Mouse (Mus musculus) liver, adult 2 months (tissue): ENCODE measurements around the gene Mei1. TPM values are rescaled to one million over a fixed set of nuclear protein-coding genes. Genes with fewer than 3 reads are reported as not detected.

Source experiments
- DNase-seq: peaks from one replicate; pipeline ENCODE4 v3.0.0-alpha.2; 2011; ENCODE audit warnings: low read depth, low spot score; ENCODE audit errors: extremely low read depth
- H3K27ac ChIP-seq: fragments of 200-500 bp; replicated peaks from 2 replicates; pipeline ENCODE4 v1.5.1; 2012; ENCODE audit warnings: low read depth, mild to moderate bottlenecking, control low read depth, inconsistent platforms, low read length; ENCODE audit not compliant: insufficient read depth
- H3K27me3 ChIP-seq: fragments of 200-500 bp; 2 replicates; pipeline ENCODE4 v1.6.1; 2012; ENCODE audit warnings: mild to moderate bottlenecking, moderate library complexity, low read length, inconsistent platforms; ENCODE audit not compliant: control insufficient read depth, insufficient read depth
- H3K36me3 ChIP-seq: fragments of 200-500 bp; 2 replicates; pipeline ENCODE4 v1.6.1; 2012; ENCODE audit warnings: low read length, inconsistent platforms; ENCODE audit not compliant: control insufficient read depth, insufficient read depth
- H3K4me1 ChIP-seq: fragments of 200-500 bp; 2 replicates; pipeline ENCODE4 v1.6.1; 2011; ENCODE audit warnings: low read length; ENCODE audit not compliant: control insufficient read depth, insufficient read depth
- H3K4me3 ChIP-seq: fragments of 200-500 bp; 2 replicates; pipeline ENCODE4 v1.5.1; 2011; ENCODE audit warnings: low read depth, mild to moderate bottlenecking, control low read depth, low read length, moderate library complexity; ENCODE audit not compliant: insufficient read depth
- H3K79me2 ChIP-seq: fragments of 200-500 bp; 2 replicates; pipeline ENCODE4 v1.6.1; 2012; ENCODE audit warnings: inconsistent platforms, mild to moderate bottlenecking, low read length, moderate library complexity; ENCODE audit not compliant: control insufficient read depth, insufficient read depth
- H3K9ac ChIP-seq: fragments of 200-500 bp; 2 replicates; pipeline ENCODE4 v1.6.1; 2012; ENCODE audit warnings: low read depth, mild to moderate bottlenecking, control low read depth, inconsistent platforms, low read length
- CTCF ChIP-seq: fragments of 200-500 bp; IDR thresholded peaks from 2 replicates; pipeline ENCODE4 v1.5.1; 2011; ENCODE audit warnings: low read depth, low read length, control low read depth
- POLR2A ChIP-seq: fragments of 200-500 bp; IDR thresholded peaks from 2 replicates; pipeline ENCODE4 v1.6.1; 2011; ENCODE audit warnings: low read length, control low read depth; ENCODE audit not compliant: insufficient read depth; ENCODE audit errors: extremely low read depth
- WGBS: fragments of 180-500 bp; shearing (Covaris S2); methylation state at CpG from one replicate; pipeline ENCODE4 v1.1.7; 2018; 5-methylcytosine and 5-hydroxymethylcytosine counted together
- polyA plus RNA-seq: library from polyadenylated mRNA; depleted of rRNA; stranded (reverse); fragments of >200 nt; gene quantifications from 2 replicates; pipeline ENCODE4 v1.2.3, GENCODE M21; 2012
- total RNA-seq: library from RNA; depleted of rRNA; stranded (reverse); fragments of >200 nt; gene quantifications from 2 replicates; pipeline ENCODE4 v1.2.3, GENCODE M21; 2014

Gene Mei1
- total and polyA plus RNA-seq, 2 experiments = not detected

- no peak for TF ChIP-seq CTCF
- TF ChIP-seq POLR2A = no peak
- 83% methylated on average over 10 of the region's 10 CpGs for WGBS
- Histone ChIP-seq H3K27me3 (no peaks in the 10 kb centered on the region), H3K4me1 (peaks cover 2% of the 10 kb centered on the region), H3K79me2 (peaks cover 70% of the 10 kb centered on the region; the same call in 1 of the 2 replicates), H3K36me3 (no peaks in the 10 kb centered on the region), H3K4me3 (no peak overlapping the region), H3K27ac (no peak overlapping the region), H3K9ac (no peak overlapping the region)
- DNase-seq = no peak
These were observed 87.1 kb downstream of the Mei1 start for GRCm38 (mm10) chr15:82156902-82157301.

GRCm38 (mm10) chr15:82158243-82159035, 88.6 kb downstream of the Mei1 start:
- no peak for DNase-seq
- H3K4me1 ChIP-seq = peaks cover 2% of the 10 kb centered on the region
- whole genome bisulfite sequencing = 78% methylated on average over 17 of the region's 17 CpGs
- TF ChIP-seq CTCF (no peak), POLR2A (no peak)
- H3K36me3 ChIP-seq = no peaks in the 10 kb centered on the region
- H3K9ac ChIP-seq = no peak overlapping the region
- peaks cover 56% of the 10 kb centered on the region; the same call in 1 of the 2 replicates for H3K79me2 ChIP-seq
- no peaks in the 10 kb centered on the region for H3K27me3 ChIP-seq
- H3K27ac ChIP-seq = no peak overlapping the region
- no peak overlapping the region for H3K4me3 ChIP-seq

GRCm38 (mm10) chr15:82159471-82159870, 89.7 kb downstream of the Mei1 start:
- Histone ChIP-seq H3K27ac (no peak overlapping the region), H3K4me3 (no peak overlapping the region), H3K4me1 (peaks cover 2% of the 10 kb centered on the region), H3K36me3 (no peaks in the 10 kb centered on the region), H3K9ac (no peak overlapping the region), H3K27me3 (no peaks in the 10 kb centered on the region), H3K79me2 (peaks cover 48% of the 10 kb centered on the region; the same call in 1 of the 2 replicates)
- 88% methylated on average over 9 of the region's 9 CpGs for WGBS
- DNase-seq = no peak
- TF ChIP-seq POLR2A (no peak), CTCF (no peak)

- Histone ChIP-seq H3K9ac (no peak overlapping the region), H3K36me3 (no peaks in the 10 kb centered on the region), H3K27me3 (no peaks in the 10 kb centered on the region), H3K4me3 (no peak overlapping the region), H3K4me1 (peaks cover 2% of the 10 kb centered on the region), H3K27ac (no peak overlapping the region), H3K79me2 (peaks cover 41% of the 10 kb centered on the region; the same call in 1 of the 2 replicates)
- TF ChIP-seq POLR2A (no peak), CTCF (no peak)
- whole genome bisulfite sequencing = 40% methylated on average over 11 of the region's 11 CpGs
- DNase-seq = peak; percentile 63
These were observed 91.2 kb downstream of the Mei1 start for GRCm38 (mm10) chr15:82160731-82161640.

- Histone ChIP-seq H3K27me3 (no peaks in the 10 kb centered on the region), H3K27ac (no peak overlapping the region), H3K9ac (no peak overlapping the region), H3K79me2 (peaks cover 43% of the 10 kb centered on the region; the same call in 1 of the 2 replicates), H3K36me3 (no peaks in the 10 kb centered on the region), H3K4me3 (no peak overlapping the region), H3K4me1 (peaks cover 6% of the 10 kb centered on the region)
- 90% methylated on average over 12 of the region's 12 CpGs for WGBS
- no peak for DNase-seq
- no peak for TF ChIP-seq POLR2A
- no peak for TF ChIP-seq CTCF
These were observed 92.3 kb downstream of the Mei1 start for GRCm38 (mm10) chr15:82161965-82162600.
